Mouse (Mus musculus): ENCODE data around the gene Hnrnpm. TPM values are rescaled to one million over a fixed set of nuclear protein-coding genes. Genes with fewer than 3 reads are reported as not detected.

Hnrnpm gene
- total and polyA plus RNA-seq, 3 experiments: 174 to 756 (median 207) TPM

- no peak for DNase-seq (ENCODE audit: extremely low read depth)
- dilution Hi-C loops (cut with MboI; ENCODE audit: extremely low pct_ligation_motif_present, extremely low pct_unique_long_range_greater_than_20kb, low sequenced_read_pairs) (no loop called here), in situ Hi-C loops (cut with MboI; ENCODE audit: low pct_ligation_motif_present, low pct_unique_long_range_greater_than_20kb, low sequenced_read_pairs) (no loop called here)
- H3K4me1 ChIP-seq (ENCODE audit: control insufficient read depth in 1 of 2, insufficient read depth in 2 of 2): peaks cover 2 to 14% of the 10 kb centered on the region in 2 experiments; a peak in 3 of 4 replicates
- H3K27ac ChIP-seq (ENCODE audit: insufficient read depth, low read depth): no peak overlapping the region
- H3K36me3 ChIP-seq (replicated peaks in 1 of 2; ENCODE audit: control insufficient read depth in 1 of 2, insufficient read depth in 1 of 2, low read length in 1 of 2): peaks cover 0 to 4% of the 10 kb centered on the region in 2 experiments
- no peaks in the 10 kb centered on the region for H3K27me3 ChIP-seq (replicated peaks)
- H3K79me2 ChIP-seq (replicated peaks; ENCODE audit: control insufficient read depth, extremely low read depth, insufficient read depth, poor library complexity, severe bottlenecking): no peaks in the 10 kb centered on the region
- H3K9ac ChIP-seq (ENCODE audit: insufficient read depth, low read depth): no peak overlapping the region
- no peak overlapping the region for H3K4me3 ChIP-seq (replicated peaks in 1 of 3; ENCODE audit: low read depth in 2 of 3, low read length in 2 of 3, poor library complexity in 1 of 3)
- no peak overlapping the region for H3K4me2 ChIP-seq (ENCODE audit: insufficient read depth, low read depth, poor library complexity, severe bottlenecking)
- TF ChIP-seq MYC (IDR thresholded peaks at IDR 0.05; ENCODE audit: low read depth, low read length): no peak
- no peak for TF ChIP-seq MAZ (IDR thresholded peaks at IDR 0.05; ENCODE audit: low read depth, low read length)
- no peak for TF ChIP-seq NRF1 (IDR thresholded peaks at IDR 0.05; ENCODE audit: low read depth, low read length)
- no peak for TF ChIP-seq ETS1 (conservative IDR thresholded peaks at IDR 0.05; ENCODE audit: low read depth, low read length)
- no peak for TF ChIP-seq POLR2AphosphoS2 (IDR thresholded peaks at IDR 0.05; ENCODE audit: low read depth, low read length)
- no peak for TF ChIP-seq CHD1 (IDR thresholded peaks at IDR 0.05; ENCODE audit: low read depth, low read length)
- no peak for TF ChIP-seq USF2 (conservative IDR thresholded peaks at IDR 0.05; ENCODE audit: low read depth, low read length)
- no peak for TF ChIP-seq E2F4 (IDR thresholded peaks at IDR 0.05; ENCODE audit: insufficient replicate concordance, low read depth, low read length)
- no peak for TF ChIP-seq IRF4 (IDR thresholded peaks at IDR 0.05; ENCODE audit: low read depth, low read length)
- no peak for TF ChIP-seq ELF1 (IDR thresholded peaks at IDR 0.05; ENCODE audit: low read depth, low read length)
- TF ChIP-seq SIN3A (IDR thresholded peaks at IDR 0.05; ENCODE audit: low read length): no peak
- TF ChIP-seq ZC3H11A (IDR thresholded peaks at IDR 0.05; ENCODE audit: low read depth, low read length): no peak
- no peak for TF ChIP-seq UBTF (IDR thresholded peaks at IDR 0.05; ENCODE audit: low read depth, low read length)
- TF ChIP-seq MXI1 (IDR thresholded peaks at IDR 0.05; ENCODE audit: low read depth, low read length): no peak
- TF ChIP-seq JUND (conservative IDR thresholded peaks at IDR 0.05; ENCODE audit: low read depth, low read length): no peak
- no peak for TF ChIP-seq TCF12 (IDR thresholded peaks at IDR 0.05; ENCODE audit: low read depth, low read length)
- TF ChIP-seq CTCF (conservative IDR thresholded peaks at IDR 0.05 in 1 of 2, IDR thresholded peaks at IDR 0.05 in 1 of 2; ENCODE audit: low read depth in 2 of 2, low read length in 2 of 2): no peak
- no peak for TF ChIP-seq POLR2A (IDR thresholded peaks at IDR 0.05; ENCODE audit: low read depth, low read length)
- peaks cover 4% of the 10 kb centered on the region for H3K9me3 ChIP-seq (replicated peaks; ENCODE audit: low read length)
Observed at GRCm38 (mm10) chr17:33714779-33715178, 28.1 kb upstream of the Hnrnpm start.

DNA sequence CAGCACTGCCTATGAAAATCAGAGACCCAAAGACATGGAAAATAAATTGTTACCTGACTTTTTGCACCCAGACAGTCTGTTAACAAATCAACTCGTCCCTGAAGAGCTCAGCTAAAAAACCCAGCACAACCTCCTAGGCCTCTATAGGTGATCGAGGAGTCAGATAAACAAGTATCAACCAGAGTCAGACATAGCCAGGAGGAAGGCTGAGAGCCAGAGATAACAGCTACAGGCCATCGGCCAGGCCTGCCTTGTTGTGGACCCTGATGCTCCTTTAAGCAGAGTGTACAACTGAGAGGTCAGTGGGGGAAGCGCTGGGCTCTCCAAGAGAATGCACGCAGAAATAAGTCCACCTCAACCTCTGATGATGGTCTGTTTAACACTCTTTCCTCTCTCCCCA lies 26.6 kb upstream of the Hnrnpm start:
- H3K27ac ChIP-seq (ENCODE audit: insufficient read depth, low read depth): no peak overlapping the region
- H3K4me2 ChIP-seq (ENCODE audit: insufficient read depth, low read depth, poor library complexity, severe bottlenecking): no peak overlapping the region
- H3K79me2 ChIP-seq (replicated peaks; ENCODE audit: control insufficient read depth, extremely low read depth, insufficient read depth, poor library complexity, severe bottlenecking): no peaks in the 10 kb centered on the region
- in situ Hi-C loops (cut with MboI; ENCODE audit: low pct_ligation_motif_present, low pct_unique_long_range_greater_than_20kb, low sequenced_read_pairs) (no loop called here), dilution Hi-C loops (cut with MboI; ENCODE audit: extremely low pct_ligation_motif_present, extremely low pct_unique_long_range_greater_than_20kb, low sequenced_read_pairs) (no loop called here)
- peaks cover 4% of the 10 kb centered on the region for H3K9me3 ChIP-seq (replicated peaks; ENCODE audit: low read length)
- H3K4me3 ChIP-seq (replicated peaks in 1 of 3; ENCODE audit: low read depth in 2 of 3, low read length in 2 of 3, poor library complexity in 1 of 3): no peak overlapping the region
- H3K27me3 ChIP-seq (replicated peaks): no peaks in the 10 kb centered on the region
- H3K36me3 ChIP-seq (replicated peaks in 1 of 2; ENCODE audit: control insufficient read depth in 1 of 2, insufficient read depth in 1 of 2, low read length in 1 of 2): peaks cover 7 to 16% of the 10 kb centered on the region in 2 experiments
- no peak overlapping the region for H3K9ac ChIP-seq (ENCODE audit: insufficient read depth, low read depth)
- peaks cover 4 to 18% of the 10 kb centered on the region in 2 experiments; a peak in 3 of 4 replicates for H3K4me1 ChIP-seq (ENCODE audit: control insufficient read depth in 1 of 2, insufficient read depth in 2 of 2)
- no peak for DNase-seq (ENCODE audit: extremely low read depth)
- TF ChIP-seq E2F4 (IDR thresholded peaks at IDR 0.05; ENCODE audit: insufficient replicate concordance, low read depth, low read length) (no peak), IRF4 (IDR thresholded peaks at IDR 0.05; ENCODE audit: low read depth, low read length) (no peak), MAFK (IDR thresholded peaks at IDR 0.05; ENCODE audit: insufficient replicate concordance, low read length) (no peak), JUN (IDR thresholded peaks at IDR 0.05; ENCODE audit: insufficient read depth, low read depth, low read length) (no peak), RAD21 (IDR thresholded peaks at IDR 0.05; ENCODE audit: low read depth, low read length) (no peak), MAZ (IDR thresholded peaks at IDR 0.05; ENCODE audit: low read depth, low read length) (no peak), SIN3A (IDR thresholded peaks at IDR 0.05; ENCODE audit: low read length) (no peak), ZMIZ1 (IDR thresholded peaks at IDR 0.05; ENCODE audit: low read depth, low read length) (no peak)
